Mouse (Mus musculus) ES-Bruce4 (cell line): ENCODE data around the gene Pla2g2d. TPM values are rescaled to one million over a fixed set of nuclear protein-coding genes. Genes with fewer than 3 reads are reported as not detected.

Source experiments
- H3K27ac ChIP-seq: 2 replicates; pipeline ENCODE4 v1.5.1; 2012; ENCODE audit warnings: low read length, inconsistent platforms; ENCODE audit not compliant: insufficient read depth
- H3K27me3 ChIP-seq: 2 replicates; pipeline ENCODE4 v1.6.1; 2012; ENCODE audit warnings: mild to moderate bottlenecking, low read length, inconsistent platforms; ENCODE audit not compliant: control insufficient read depth, poor library complexity, insufficient read depth, severe bottlenecking
- H3K36me3 ChIP-seq: 2 replicates; pipeline ENCODE4 v1.6.1; 2012; ENCODE audit warnings: inconsistent platforms, mild to moderate bottlenecking, low read length, moderate library complexity; ENCODE audit not compliant: control insufficient read depth, poor library complexity, insufficient read depth, severe bottlenecking
- H3K4me1 ChIP-seq: one replicate; pipeline ENCODE4 v1.8.1; 2011; ENCODE audit warnings: low read length; ENCODE audit not compliant: control insufficient read depth, insufficient read depth
- H3K4me3 ChIP-seq: 2 replicates; pipeline ENCODE4 v1.5.1; 2011; ENCODE audit warnings: low read depth, mild to moderate bottlenecking, low read length
- H3K9ac ChIP-seq: 2 replicates; pipeline ENCODE4 v1.6.1; 2012; ENCODE audit warnings: low read depth, mild to moderate bottlenecking, inconsistent platforms; ENCODE audit not compliant: poor library complexity, severe bottlenecking
- H3K9me3 ChIP-seq: replicated peaks from 2 replicates; pipeline ENCODE4 v1.6.1; 2012; ENCODE audit warnings: mild to moderate bottlenecking, low read length, inconsistent platforms; ENCODE audit not compliant: control insufficient read depth, poor library complexity, insufficient read depth, severe bottlenecking
- CTCF ChIP-seq: IDR thresholded peaks from one replicate; pipeline ENCODE4 v1.8.1; 2011; ENCODE audit warnings: low read depth, low read length
- EP300 ChIP-seq: IDR thresholded peaks from 2 replicates; pipeline ENCODE4 v1.6.1; 2011; ENCODE audit warnings: low read depth, low read length; ENCODE audit not compliant: insufficient read depth
- POLR2A ChIP-seq: IDR thresholded peaks from one replicate; pipeline ENCODE4 v1.8.1; 2011; ENCODE audit warnings: low read length; ENCODE audit not compliant: insufficient read depth
- polyA plus RNA-seq: library from polyadenylated mRNA; stranded (reverse); fragments of >200 nt; gene quantifications from 2 replicates; pipeline ENCODE4 v1.2.4, GENCODE M21; 2011; ENCODE audit warnings: low read depth; ENCODE audit not compliant: missing spikeins, insufficient read depth, insufficient read length

The Pla2g2d gene
- polyA plus RNA-seq, 1 experiment: 0.55 TPM

DNA sequence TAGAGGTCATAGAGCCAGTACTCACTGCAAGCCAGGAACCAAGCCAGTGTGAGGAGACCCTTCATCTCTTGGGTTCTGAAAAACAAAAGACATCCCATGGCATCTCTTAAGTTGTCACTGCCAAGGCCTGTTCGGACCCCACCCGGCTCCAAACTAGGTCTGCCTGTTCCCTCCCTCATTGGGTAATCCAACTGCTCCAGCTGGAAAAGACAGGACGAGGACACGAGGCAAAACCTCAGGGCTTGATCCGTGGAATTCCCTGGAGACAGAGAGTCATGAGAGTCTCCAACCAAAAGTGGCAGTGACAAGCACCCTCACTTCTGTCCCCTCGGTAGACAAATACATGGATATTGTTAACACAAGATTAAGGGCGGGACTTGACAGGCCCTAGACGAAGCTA is 30.6 kb downstream of the Pla2g2d start:
- no peaks in the 10 kb centered on the region for H3K4me1 ChIP-seq
- no peaks in the 10 kb centered on the region for H3K9me3 ChIP-seq
- H3K9ac ChIP-seq: no peak overlapping the region
- H3K36me3 ChIP-seq: no peaks in the 10 kb centered on the region
- H3K27ac ChIP-seq: no peak overlapping the region
- TF ChIP-seq EP300 (no peak), POLR2A (no peak), CTCF (no peak)
- H3K4me3 ChIP-seq: no peak overlapping the region
- H3K27me3 ChIP-seq: no peaks in the 10 kb centered on the region

- TF ChIP-seq EP300 (no peak), CTCF (no peak), POLR2A (no peak)
- H3K4me3 ChIP-seq: no peak overlapping the region
- no peak overlapping the region for H3K27ac ChIP-seq
- H3K27me3 ChIP-seq: no peaks in the 10 kb centered on the region
- H3K9me3 ChIP-seq: no peaks in the 10 kb centered on the region
- H3K9ac ChIP-seq: no peak overlapping the region
- no peaks in the 10 kb centered on the region for H3K36me3 ChIP-seq
- no peaks in the 10 kb centered on the region for H3K4me1 ChIP-seq
These were observed 31.5 kb downstream of the Pla2g2d start for GRCm38 (mm10) chr4:138806920-138807541.

- Histone ChIP-seq H3K4me3 (no peak overlapping the region), H3K27ac (no peak overlapping the region), H3K27me3 (no peaks in the 10 kb centered on the region), H3K9ac (no peak overlapping the region), H3K4me1 (no peaks in the 10 kb centered on the region), H3K9me3 (no peaks in the 10 kb centered on the region), H3K36me3 (no peaks in the 10 kb centered on the region)
- TF ChIP-seq EP300 (no peak), CTCF (no peak), POLR2A (no peak)
These were observed 40.6 kb downstream of the Pla2g2d start for GRCm38 (mm10) chr4:138816166-138816565.

DNA sequence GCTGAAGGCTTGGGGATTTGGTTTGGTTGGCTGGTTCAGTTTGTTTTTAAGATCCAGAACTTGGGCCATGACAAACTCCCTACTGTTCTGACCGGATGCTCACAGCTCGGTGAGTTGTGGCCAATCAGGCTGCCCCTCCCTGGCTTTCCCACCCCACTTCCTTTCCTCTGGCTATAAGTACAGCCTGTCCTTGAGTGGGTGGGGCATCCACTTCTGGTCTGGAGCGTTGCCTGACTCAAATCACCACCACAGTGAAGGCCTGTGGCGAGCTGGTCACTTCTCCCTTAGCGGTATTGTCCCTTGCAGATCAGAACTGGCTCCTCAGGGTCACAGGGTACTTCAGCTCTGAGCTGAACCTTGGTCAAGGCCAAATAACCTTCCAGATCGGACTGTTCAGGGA is 42.2 kb downstream of the Pla2g2d start:
- Histone ChIP-seq H3K27ac (no peak overlapping the region), H3K36me3 (no peaks in the 10 kb centered on the region), H3K9ac (no peak overlapping the region), H3K4me3 (no peak overlapping the region), H3K9me3 (0 out of 2 replicates have a peak, but pooled peaks cover 3% of the 10 kb centered on the region), H3K4me1 (no peaks in the 10 kb centered on the region), H3K27me3 (no peaks in the 10 kb centered on the region)
- no peak for TF ChIP-seq CTCF
- no peak for TF ChIP-seq POLR2A
- TF ChIP-seq EP300: no peak

DNA sequence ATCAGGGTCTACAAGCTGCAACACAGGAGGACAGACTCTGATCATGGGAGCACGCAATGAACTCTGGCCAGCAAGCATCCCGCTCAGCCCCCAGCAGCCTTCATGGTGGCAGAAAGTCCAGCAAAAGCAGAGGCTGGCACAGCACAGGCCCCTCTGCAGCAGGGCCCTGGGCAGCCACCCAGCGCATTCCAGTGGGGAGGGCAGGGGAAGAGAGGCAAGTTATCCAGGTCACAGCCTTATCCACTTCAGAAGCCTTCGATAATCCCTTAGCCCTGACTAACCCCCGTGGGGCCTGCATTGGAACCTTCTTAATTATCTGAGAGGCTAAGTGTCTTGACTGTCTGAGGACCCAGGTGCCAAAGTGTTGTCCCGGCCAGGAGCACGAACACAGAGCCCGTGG is 43.6 kb downstream of the Pla2g2d start:
- Histone ChIP-seq H3K36me3 (no peaks in the 10 kb centered on the region), H3K4me1 (no peaks in the 10 kb centered on the region), H3K4me3 (no peak overlapping the region), H3K27me3 (no peaks in the 10 kb centered on the region), H3K27ac (no peak overlapping the region), H3K9me3 (0 out of 2 replicates have a peak, but pooled peaks cover 3% of the 10 kb centered on the region), H3K9ac (no peak overlapping the region)
- TF ChIP-seq EP300 (no peak), CTCF (no peak), POLR2A (no peak)

DNA sequence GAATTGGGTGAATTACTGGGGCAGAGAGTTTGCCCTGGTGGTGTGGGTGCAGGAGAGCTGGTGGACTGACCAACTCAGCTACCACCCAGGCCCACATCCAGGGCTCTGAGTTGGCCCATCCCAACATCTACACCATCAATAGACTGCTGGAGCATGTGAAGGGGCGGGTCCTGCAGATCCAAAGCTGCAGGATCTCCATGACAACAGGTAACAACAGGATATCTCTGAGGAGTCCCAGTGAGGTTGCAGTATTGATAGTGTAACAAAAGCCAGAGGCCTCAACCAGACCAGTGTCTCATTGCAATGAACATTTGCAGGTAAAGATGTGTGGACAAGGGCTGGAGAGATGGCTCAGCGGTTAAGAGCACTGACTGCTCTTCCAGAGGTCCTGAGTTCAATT is 45.5 kb downstream of the Pla2g2d start:
- Histone ChIP-seq H3K4me3 (no peak overlapping the region), H3K36me3 (no peaks in the 10 kb centered on the region), H3K27me3 (no peaks in the 10 kb centered on the region), H3K4me1 (no peaks in the 10 kb centered on the region), H3K9ac (no peak overlapping the region), H3K9me3 (0 out of 2 replicates have a peak, but pooled peaks cover 3% of the 10 kb centered on the region), H3K27ac (no peak overlapping the region)
- TF ChIP-seq POLR2A: no peak
- no peak for TF ChIP-seq CTCF
- no peak for TF ChIP-seq EP300
